Mouse (Mus musculus): ENCODE data around the gene Rtp2.

DNA sequence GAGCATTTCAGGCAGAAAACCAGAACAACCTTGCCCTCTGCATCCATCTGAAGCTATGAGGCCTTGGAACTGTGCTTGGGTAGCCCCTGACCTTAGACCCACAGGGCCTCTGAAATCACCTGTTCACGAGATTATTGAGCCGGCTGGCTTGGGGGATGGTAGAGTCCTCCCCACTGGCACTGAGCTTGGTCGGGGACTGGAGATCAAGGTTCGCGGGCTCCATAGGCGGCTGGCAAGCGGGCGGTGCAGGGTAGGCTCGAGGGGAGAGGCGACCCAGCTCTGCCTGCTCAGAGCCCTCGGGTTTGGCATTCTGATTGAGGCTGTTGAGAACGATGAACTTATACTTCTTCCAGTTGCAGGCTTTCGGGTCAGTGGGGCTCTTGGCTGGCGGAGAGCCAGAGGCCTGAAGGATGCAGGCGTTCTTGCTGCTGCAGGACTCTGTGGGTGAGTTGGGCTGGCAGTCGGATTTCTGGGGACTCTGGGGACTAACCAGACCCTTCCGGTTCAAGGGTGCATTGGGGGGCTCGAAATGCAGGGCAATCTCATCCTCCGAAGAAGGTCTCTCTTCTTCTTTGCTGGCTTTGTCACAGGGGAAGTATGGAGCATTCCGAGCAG, 40.0 kb upstream of the Rtp2 start:
- TF ChIP-seq CTCF (IDR thresholded peaks at IDR 0.05; ENCODE audit: low read depth, low read length) (no peak), POLR2A (IDR thresholded peaks at IDR 0.05; ENCODE audit: borderline replicate concordance, low read depth, low read length) (no peak)
